Mouse (Mus musculus) bone marrow, adult 2 months (tissue): ENCODE data around the gene Pkp4. TPM values are rescaled to one million over a fixed set of nuclear protein-coding genes. Genes with fewer than 3 reads are reported as not detected.
"Not testable (repeated sequence)": the region's sequence is repeated elsewhere in the genome, so short reads cannot be mapped to it uniquely, and the experiment has no call there.

Source experiments
- H3K27ac ChIP-seq: fragments of 200-500 bp; 2 replicates; pipeline ENCODE4 v1.5.1; 2012; ENCODE audit warnings: low read depth, mild to moderate bottlenecking, control low read depth, inconsistent platforms, low read length; ENCODE audit not compliant: control insufficient read depth, poor library complexity, insufficient read depth
- H3K4me1 ChIP-seq: fragments of 200-500 bp; 2 replicates; pipeline ENCODE4 v1.6.1; 2011; ENCODE audit warnings: low read length; ENCODE audit not compliant: control insufficient read depth, insufficient read depth
- H3K4me3 ChIP-seq: fragments of 200-500 bp; replicated peaks from 2 replicates; pipeline ENCODE3; 2011; ENCODE audit warnings: mild to moderate bottlenecking, low read depth, low read length, control low read depth; ENCODE audit not compliant: control insufficient read depth
- CTCF ChIP-seq: fragments of 200-500 bp; IDR thresholded peaks from 2 replicates; pipeline ENCODE4 v1.5.1; 2011; ENCODE audit warnings: low read length, control low read depth; ENCODE audit not compliant: control insufficient read depth, insufficient read depth
- POLR2A ChIP-seq: fragments of 200-500 bp; IDR thresholded peaks from 2 replicates; pipeline ENCODE4 v1.6.1; 2011; ENCODE audit warnings: low read depth, mild to moderate bottlenecking, control low read depth, low read length, borderline replicate concordance; ENCODE audit not compliant: control insufficient read depth
- whole genome bisulfite sequencing: fragments of 180-500 bp; shearing (Covaris S2); methylation state at CpG from one replicate; pipeline ENCODE4 v1.1.7; 2018; 5-methylcytosine and 5-hydroxymethylcytosine counted together
- polyA plus RNA-seq: library from polyadenylated mRNA; stranded (reverse); fragments of >200 nt; gene quantifications from 2 replicates; pipeline ENCODE4 v1.2.4, GENCODE M21; 2011; ENCODE audit warnings: low replicate concordance; ENCODE audit not compliant: missing spikeins, insufficient read depth, insufficient read length

Gene Pkp4
- polyA plus RNA-seq, 1 experiment = 14.8 TPM

DNA sequence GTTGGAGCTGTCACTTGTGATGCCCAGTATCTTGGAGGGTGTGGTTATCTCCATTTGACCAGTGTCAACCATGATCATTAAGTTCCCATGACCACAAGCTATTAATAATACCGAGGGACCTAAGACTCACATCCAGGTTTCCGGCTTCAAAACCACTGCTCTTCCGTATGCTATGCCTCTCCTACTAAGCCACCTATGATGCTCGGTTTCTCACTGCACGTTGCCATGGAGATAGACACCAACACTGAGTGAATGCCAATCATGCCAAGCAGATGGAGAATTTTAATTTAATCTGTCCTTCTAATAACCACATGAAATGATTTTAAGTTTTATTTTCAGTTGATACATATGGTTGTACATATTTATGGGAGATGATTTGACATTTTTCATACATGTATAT lies 229.3 kb downstream of the Pkp4 start:
- H3K4me1 ChIP-seq = peaks cover 2% of the 10 kb centered on the region; the same call in 1 of the 2 replicates
- 82% methylated on average over 5 of the region's 5 CpGs for WGBS
- TF ChIP-seq CTCF (no peak), POLR2A (no peak)
- H3K4me3 ChIP-seq = no peak overlapping the region
- no peak overlapping the region for H3K27ac ChIP-seq

GRCm38 (mm10) chr2:59393177-59393576 lies 232.5 kb downstream of the Pkp4 start:
- no peak overlapping the region for H3K4me3 ChIP-seq
- H3K4me1 ChIP-seq = peaks cover 2% of the 10 kb centered on the region; the same call in 1 of the 2 replicates
- WGBS = 65% methylated on average over 1 of the region's 1 CpGs
- no peak for TF ChIP-seq POLR2A
- no peak for TF ChIP-seq CTCF
- no peak overlapping the region for H3K27ac ChIP-seq

DNA sequence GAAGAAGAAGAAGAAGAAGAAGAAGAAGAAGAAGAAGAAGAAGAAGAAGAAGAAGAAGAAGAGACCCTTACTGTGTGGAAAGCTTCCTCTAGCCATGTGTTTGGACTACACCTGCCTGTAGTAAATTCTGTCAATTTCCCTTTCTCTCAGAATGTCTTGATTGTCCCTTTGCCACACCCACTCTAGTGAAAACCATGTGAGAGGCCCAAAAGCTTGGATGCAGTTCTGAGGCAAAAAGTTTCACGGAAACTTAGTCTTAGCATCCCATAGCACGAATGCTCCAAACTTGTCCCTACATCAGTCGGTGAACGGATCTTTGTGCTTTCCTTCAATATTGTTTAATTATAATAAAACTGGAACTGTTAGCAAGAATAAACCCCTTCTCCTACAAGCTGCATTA lies 234.0 kb downstream of the Pkp4 start:
- TF ChIP-seq POLR2A (no peak), CTCF (no peak)
- Histone ChIP-seq H3K4me1 (peaks cover 2% of the 10 kb centered on the region; the same call in 1 of the 2 replicates), H3K4me3 (no peak overlapping the region), H3K27ac (no peak overlapping the region)
- 90% methylated on average over 4 of the region's 4 CpGs for WGBS

DNA sequence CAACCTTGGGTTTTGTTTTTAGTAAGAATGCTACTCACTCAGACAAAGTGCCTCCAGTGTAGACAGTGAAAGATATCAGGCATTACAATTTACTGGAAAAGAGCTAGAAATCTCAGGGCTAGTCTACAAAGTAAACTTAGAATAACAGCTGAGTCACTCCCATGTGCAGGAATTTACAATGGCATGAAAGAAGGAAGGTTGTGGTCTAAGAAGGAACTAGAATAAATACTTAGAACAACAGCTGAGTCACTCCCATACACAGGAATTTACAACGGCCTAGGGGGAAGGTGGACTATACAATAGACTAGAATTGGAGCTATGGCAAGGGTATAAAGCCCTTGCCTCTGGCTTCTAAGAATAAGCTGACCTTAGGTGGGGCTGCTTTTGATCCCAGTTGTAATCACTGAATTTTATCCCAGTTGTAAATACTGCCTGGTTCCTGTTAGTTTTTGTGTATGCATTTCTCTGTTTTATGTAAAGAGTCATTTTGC lies 234.6 kb downstream of the Pkp4 start:
- not testable (repeated sequence) for H3K4me3 ChIP-seq, H3K4me1 ChIP-seq, H3K27ac ChIP-seq
- 13% methylated on average over 1 of the region's 1 CpGs for WGBS

- WGBS = 79% methylated on average over 1 of the region's 1 CpGs
Observed at GRCm38 (mm10) chr2:59396555-59396954, 235.9 kb downstream of the Pkp4 start.

DNA sequence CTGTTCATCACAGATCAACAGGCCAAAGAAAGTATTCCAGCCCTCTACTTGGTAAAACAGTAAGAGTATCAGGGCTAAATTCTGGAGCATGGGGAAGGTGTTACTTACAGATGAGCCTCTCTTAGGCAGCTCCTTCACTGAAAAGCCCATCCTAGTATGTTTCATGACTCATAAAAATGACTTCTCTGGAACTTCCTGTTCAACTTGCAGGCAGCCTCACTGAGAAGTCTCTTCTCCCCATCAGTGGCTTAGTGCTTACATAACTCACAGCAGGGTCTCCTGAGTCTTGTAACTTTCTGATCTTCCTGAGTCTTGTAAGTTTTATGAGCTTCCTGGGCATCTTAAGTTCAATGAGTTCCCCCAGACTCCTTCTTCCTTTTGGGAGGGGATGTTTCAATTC lies 236.9 kb downstream of the Pkp4 start:
- H3K27ac ChIP-seq = no peak overlapping the region
- no peak overlapping the region for H3K4me3 ChIP-seq
- peaks cover 1% of the 10 kb centered on the region; the same call in 1 of the 2 replicates for H3K4me1 ChIP-seq
- TF ChIP-seq POLR2A = no peak
- no peak for TF ChIP-seq CTCF

More at GRCm38 (mm10) chr2:59396555-59396954, 235.9 kb downstream of the Pkp4 start:
- no peak overlapping the region for H3K27ac ChIP-seq
- H3K4me1 ChIP-seq = peaks cover 2% of the 10 kb centered on the region; the same call in 1 of the 2 replicates
- no peak overlapping the region for H3K4me3 ChIP-seq
- TF ChIP-seq POLR2A = no peak

- H3K4me1 ChIP-seq = no peaks in the 10 kb centered on the region; the same call in 1 of the 2 replicates
- H3K4me3 ChIP-seq = no peak overlapping the region
- 59% methylated on average over 2 of the region's 2 CpGs for WGBS
- H3K27ac ChIP-seq = no peak overlapping the region
- no peak for TF ChIP-seq POLR2A
Observed at GRCm38 (mm10) chr2:59400901-59401378, 240.3 kb downstream of the Pkp4 start.

DNA sequence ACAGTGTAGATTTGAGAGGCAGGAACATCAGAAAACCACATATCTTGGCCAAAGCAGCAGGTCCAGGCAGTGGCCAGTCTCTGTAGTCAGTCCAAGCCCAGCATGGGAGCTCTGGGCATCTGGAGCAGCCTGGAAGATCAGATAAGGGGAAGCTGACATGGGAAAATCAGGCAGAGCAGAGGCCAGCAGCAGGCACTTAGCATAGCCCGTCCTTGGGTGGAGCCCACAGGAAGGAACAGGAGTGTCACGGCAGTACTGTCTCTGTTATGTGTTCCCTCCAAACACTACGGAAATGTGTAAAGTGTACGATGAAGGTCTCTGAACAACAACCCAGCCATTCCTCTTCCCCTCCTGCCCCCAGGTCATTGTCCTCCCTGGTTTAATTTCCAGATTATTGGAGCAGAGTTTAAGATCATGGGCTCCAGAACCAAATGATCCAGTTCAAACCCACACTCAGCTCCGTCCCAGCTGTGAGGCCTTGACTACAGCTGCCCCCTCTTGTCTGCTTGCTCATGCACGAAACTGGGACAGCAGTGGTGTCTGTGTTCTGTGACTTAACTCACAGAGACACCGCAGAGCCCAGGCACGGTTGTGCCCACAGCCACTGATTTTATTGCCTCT lies 241.3 kb downstream of the Pkp4 start:
- Histone ChIP-seq H3K4me3 (no peak overlapping the region), H3K4me1 (no peaks in the 10 kb centered on the region; the same call in 1 of the 2 replicates), H3K27ac (no peak overlapping the region)
- WGBS = 83% methylated on average over 8 of the region's 8 CpGs
- TF ChIP-seq CTCF = no peak
- no peak for TF ChIP-seq POLR2A

DNA sequence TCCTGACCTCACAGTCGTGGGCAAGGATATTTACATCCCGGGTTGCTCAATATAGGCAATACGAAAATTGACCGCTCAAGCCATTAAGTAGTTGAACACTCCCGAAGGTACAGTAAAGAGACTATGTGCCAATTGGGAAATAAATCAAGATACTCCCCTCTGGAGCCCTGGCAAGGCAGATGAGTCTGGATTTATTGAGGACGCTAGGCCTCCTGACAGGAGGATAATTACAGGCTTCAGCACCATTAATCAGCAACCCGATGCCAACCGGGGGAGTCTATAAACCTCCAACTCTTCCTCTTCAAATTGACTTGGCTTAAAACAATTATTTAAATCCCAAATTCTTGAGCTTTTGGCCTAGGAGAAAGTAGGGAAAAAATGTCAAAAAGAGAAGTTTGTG lies 243.4 kb downstream of the Pkp4 start:
- 83% methylated on average over 8 of the region's 8 CpGs for WGBS
- no peaks in the 10 kb centered on the region; the same call in 1 of the 2 replicates for H3K4me1 ChIP-seq
- no peak overlapping the region for H3K27ac ChIP-seq
- no peak overlapping the region for H3K4me3 ChIP-seq
- TF ChIP-seq POLR2A (no peak), CTCF (no peak)

Other genes starting within 250 kb of the Pkp4 start
- 0.87 and 2.3 TPM in 2 replicates for gene Ccdc148, start 167 bp upstream of the Pkp4 start, polyA plus RNA-seq